Mouse (Mus musculus) MEL (cell line): ENCODE measurements at regions not wholly inside any gene's neighbourhood (a gene's known extent, or its start where the extent isn't known, plus 50 kb on each side); places are given as distances from the start of the nearest gene placed in this dataset.

ENCODE experiments used
- CHD2 ChIP-seq: IDR thresholded peaks from 2 replicates; pipeline ENCODE4 v1.6.1; 2011; ENCODE audit warnings: low read length, improper control_type of control experiment
- CTCF ChIP-seq, 3 experiments: IDR thresholded peaks in 2 of 3; conservative IDR thresholded peaks in 1 of 3; 2 replicates each; pipeline ENCODE4 v1.5.1; 2011 to 2012; ENCODE audit warnings: low read length in 3 of 3, low read depth in 2 of 3, mild to moderate bottlenecking in 2 of 3, improper control_type of control experiment in 1 of 3, inconsistent platforms in 1 of 3, mixed read lengths in 1 of 3, moderate library complexity in 1 of 3; ENCODE audit not compliant: control insufficient read depth in 1 of 3, insufficient read depth in 1 of 3, poor library complexity in 1 of 3, severe bottlenecking in 1 of 3
- EP300 ChIP-seq, 2 experiments: IDR thresholded peaks; 2 replicates each; pipeline ENCODE4 v1.6.1; 2011; ENCODE audit warnings: improper control_type of control experiment in 2 of 2, low read length in 2 of 2, low read depth in 1 of 2, mild to moderate bottlenecking in 1 of 2
- ETS1 ChIP-seq: IDR thresholded peaks from 2 replicates; pipeline ENCODE4 v1.6.1; 2012; ENCODE audit warnings: low read depth, mild to moderate bottlenecking, inconsistent platforms, low read length, improper control_type of control experiment, moderate library complexity
- GATA1 ChIP-seq: IDR thresholded peaks from 2 replicates; pipeline ENCODE4 v1.6.1; 2011; ENCODE audit warnings: low read depth, low read length, improper control_type of control experiment
- JUND ChIP-seq: IDR thresholded peaks from 2 replicates; pipeline ENCODE4 v1.6.1; 2011; ENCODE audit warnings: low read depth, mild to moderate bottlenecking, improper control_type of control experiment, low read length
- POLR2A ChIP-seq, 2 experiments: IDR thresholded peaks; 2 replicates each; pipeline ENCODE4 v1.6.1; 2011 to 2012; ENCODE audit warnings: low read length in 2 of 2, mild to moderate bottlenecking in 2 of 2, control low read depth in 1 of 2, improper control_type of control experiment in 1 of 2, low read depth in 1 of 2, moderate library complexity in 1 of 2; ENCODE audit not compliant: control insufficient read depth in 1 of 2, insufficient read depth in 1 of 2, poor library complexity in 1 of 2
- POLR2AphosphoS2 ChIP-seq: IDR thresholded peaks from 2 replicates; pipeline ENCODE4 v1.6.1; 2011; ENCODE audit warnings: low read length, improper control_type of control experiment
- SMC3 ChIP-seq: IDR thresholded peaks from 2 replicates; pipeline ENCODE4 v1.6.1; 2011; ENCODE audit warnings: low read depth, low read length, improper control_type of control experiment
- TAL1 ChIP-seq: IDR thresholded peaks from 2 replicates; pipeline ENCODE4 v1.6.1; 2012; ENCODE audit warnings: mild to moderate bottlenecking, inconsistent platforms, low read length, moderate library complexity, mixed read lengths
- USF1 ChIP-seq: IDR thresholded peaks from 2 replicates; pipeline ENCODE4 v1.6.1; 2014; ENCODE audit warnings: low read depth, mild to moderate bottlenecking, inconsistent platforms, low read length, improper control_type of control experiment, moderate library complexity
- ZC3H11A ChIP-seq: IDR thresholded peaks from 2 replicates; pipeline ENCODE4 v1.6.1; 2012; ENCODE audit warnings: low read depth, mild to moderate bottlenecking, inconsistent platforms, low read length, improper control_type of control experiment

- TF ChIP-seq JUND (no peak), POLR2A (IDR thresholded peaks at IDR 0.05; ENCODE audit: control insufficient read depth in 1 of 2, insufficient read depth in 1 of 2, low read depth in 1 of 2, low read length in 2 of 2, poor library complexity in 1 of 2) (no peak), GATA1 (no peak), POLR2AphosphoS2 (no peak), SMC3 (no peak), EP300 (IDR thresholded peaks at IDR 0.05; ENCODE audit: low read depth in 1 of 2, low read length in 2 of 2) (no peak), ETS1 (no peak), CTCF (IDR thresholded peaks at IDR 0.05 in 2 of 3, conservative IDR thresholded peaks at IDR 0.05 in 1 of 3; ENCODE audit: control insufficient read depth in 1 of 3, insufficient read depth in 1 of 3, low read depth in 2 of 3, low read length in 3 of 3, poor library complexity in 1 of 3, severe bottlenecking in 1 of 3) (no peak), USF1 (no peak), CHD2 (no peak), TAL1 (no peak), ZC3H11A (no peak)
Measured at GRCm38 (mm10) chr1:193457908-193458307, 87.8 kb upstream of the Camk1g start.
